Mouse (Mus musculus) MEL (cell line): ENCODE measurements at regions not wholly inside any gene's neighbourhood (a gene's known extent, or its start where the extent isn't known, plus 50 kb on each side); places are given as distances from the start of the nearest gene placed in this dataset.

Source experiments
- DNase-seq: peaks from one replicate; pipeline ENCODE4 v3.0.0; 2011; ENCODE audit warnings: low read depth, low spot score
- H3K27ac ChIP-seq: 2 replicates; pipeline ENCODE4 v1.5.1; 2012; ENCODE audit warnings: low read depth, mild to moderate bottlenecking, control low read depth, low read length, moderate library complexity; ENCODE audit not compliant: control insufficient read depth
- H3K27me3 ChIP-seq, 2 experiments: fragments of 150-350 bp in 1 of 2; sonication (generic) in 1 of 2; 2 replicates each; pipeline ENCODE4 v1.6.1; 2012; ENCODE audit warnings: low read length in 2 of 2, mild to moderate bottlenecking in 2 of 2, improper control_type of control experiment in 1 of 2, moderate library complexity in 1 of 2; ENCODE audit not compliant: insufficient read depth in 2 of 2, control insufficient read depth in 1 of 2
- H3K36me3 ChIP-seq, 2 experiments: 2 replicates each; pipeline ENCODE4 v1.6.1; 2012 to 2014; ENCODE audit warnings: low read length in 2 of 2, improper control_type of control experiment in 1 of 2, inconsistent platforms in 1 of 2, mild to moderate bottlenecking in 1 of 2; ENCODE audit not compliant: insufficient read depth in 2 of 2, control insufficient read depth in 1 of 2
- H3K4me1 ChIP-seq, 2 experiments: fragments of 150-350 bp in 1 of 2; sonication (generic) in 1 of 2; 2 replicates each; pipeline ENCODE4 v1.6.1; 2012; ENCODE audit warnings: low read length in 2 of 2, improper control_type of control experiment in 1 of 2, mild to moderate bottlenecking in 1 of 2; ENCODE audit not compliant: insufficient read depth in 2 of 2, control insufficient read depth in 1 of 2
- H3K4me3 ChIP-seq, 2 experiments: fragments of 150-350 bp in 1 of 2; sonication (generic) in 1 of 2; 2 replicates each; pipeline ENCODE4 v1.5.1; 2012; ENCODE audit warnings: low read depth in 2 of 2, low read length in 2 of 2, mild to moderate bottlenecking in 2 of 2, moderate library complexity in 2 of 2, control low read depth in 1 of 2, improper control_type of control experiment in 1 of 2; ENCODE audit not compliant: control insufficient read depth in 1 of 2, insufficient read depth in 1 of 2
- H3K79me2 ChIP-seq: 2 replicates; pipeline ENCODE4 v1.6.1; 2012; ENCODE audit warnings: mild to moderate bottlenecking, low read length, moderate library complexity; ENCODE audit not compliant: control insufficient read depth, poor library complexity, insufficient read depth
- H3K9ac ChIP-seq: 2 replicates; pipeline ENCODE4 v1.6.1; 2012; ENCODE audit warnings: low read depth, mild to moderate bottlenecking, control low read depth, low read length, moderate library complexity; ENCODE audit not compliant: control insufficient read depth, poor library complexity, severe bottlenecking
- H3K9me3 ChIP-seq: fragments of 150-350 bp; sonication (generic); replicated peaks from 2 replicates; pipeline ENCODE4 v1.6.1; 2012; ENCODE audit warnings: mild to moderate bottlenecking, low read length, improper control_type of control experiment, moderate library complexity; ENCODE audit not compliant: insufficient read depth
- BHLHE40 ChIP-seq: IDR thresholded peaks from 2 replicates; pipeline ENCODE4 v1.6.1; 2012; ENCODE audit warnings: low read depth, mild to moderate bottlenecking, inconsistent platforms, low read length, improper control_type of control experiment, borderline replicate concordance
- CHD1 ChIP-seq: IDR thresholded peaks from 2 replicates; pipeline ENCODE4 v1.6.1; 2012; ENCODE audit warnings: low read depth, mild to moderate bottlenecking, inconsistent platforms, low read length, improper control_type of control experiment
- CHD2 ChIP-seq: IDR thresholded peaks from 2 replicates; pipeline ENCODE4 v1.6.1; 2011; ENCODE audit warnings: low read length, improper control_type of control experiment
- CTCF ChIP-seq, 3 experiments: IDR thresholded peaks in 2 of 3; conservative IDR thresholded peaks in 1 of 3; 2 replicates each; pipeline ENCODE4 v1.5.1; 2011 to 2012; ENCODE audit warnings: low read length in 3 of 3, low read depth in 2 of 3, mild to moderate bottlenecking in 2 of 3, improper control_type of control experiment in 1 of 3, inconsistent platforms in 1 of 3, mixed read lengths in 1 of 3, moderate library complexity in 1 of 3; ENCODE audit not compliant: control insufficient read depth in 1 of 3, insufficient read depth in 1 of 3, poor library complexity in 1 of 3, severe bottlenecking in 1 of 3
- ELF1 ChIP-seq: IDR thresholded peaks from 2 replicates; pipeline ENCODE4 v1.6.1; 2014; ENCODE audit warnings: low read depth, mild to moderate bottlenecking, inconsistent platforms, low read length, improper control_type of control experiment, moderate library complexity
- EP300 ChIP-seq, 2 experiments: IDR thresholded peaks; 2 replicates each; pipeline ENCODE4 v1.6.1; 2011; ENCODE audit warnings: improper control_type of control experiment in 2 of 2, low read length in 2 of 2, low read depth in 1 of 2, mild to moderate bottlenecking in 1 of 2
- ETS1 ChIP-seq: IDR thresholded peaks from 2 replicates; pipeline ENCODE4 v1.6.1; 2012; ENCODE audit warnings: low read depth, mild to moderate bottlenecking, inconsistent platforms, low read length, improper control_type of control experiment, moderate library complexity
- GABPA ChIP-seq: IDR thresholded peaks from 2 replicates; pipeline ENCODE4 v1.6.1; 2012; ENCODE audit warnings: low read depth, mild to moderate bottlenecking, inconsistent platforms, low read length, improper control_type of control experiment, moderate library complexity
- GATA1 ChIP-seq: IDR thresholded peaks from 2 replicates; pipeline ENCODE4 v1.6.1; 2011; ENCODE audit warnings: low read depth, low read length, improper control_type of control experiment
- JUND ChIP-seq: IDR thresholded peaks from 2 replicates; pipeline ENCODE4 v1.6.1; 2011; ENCODE audit warnings: low read depth, mild to moderate bottlenecking, improper control_type of control experiment, low read length
- MAFK ChIP-seq: IDR thresholded peaks from 2 replicates; pipeline ENCODE4 v1.6.1; 2011; ENCODE audit warnings: low read depth, mild to moderate bottlenecking, low read length, improper control_type of control experiment, borderline replicate concordance
- MAX ChIP-seq: IDR thresholded peaks from 2 replicates; pipeline ENCODE4 v1.6.1; 2011; ENCODE audit warnings: low read length, improper control_type of control experiment
- MAZ ChIP-seq: IDR thresholded peaks from 2 replicates; pipeline ENCODE4 v1.6.1; 2012; ENCODE audit warnings: low read depth, mild to moderate bottlenecking, inconsistent platforms, low read length, improper control_type of control experiment
- MXI1 ChIP-seq: IDR thresholded peaks from 2 replicates; pipeline ENCODE4 v1.6.1; 2011; ENCODE audit warnings: mild to moderate bottlenecking, low read depth, low read length, improper control_type of control experiment
- NELFE ChIP-seq: IDR thresholded peaks from 2 replicates; pipeline ENCODE4 v1.6.1; 2011; ENCODE audit warnings: low read depth, low read length, improper control_type of control experiment
- POLR2A ChIP-seq, 2 experiments: IDR thresholded peaks; 2 replicates each; pipeline ENCODE4 v1.6.1; 2011 to 2012; ENCODE audit warnings: low read length in 2 of 2, mild to moderate bottlenecking in 2 of 2, control low read depth in 1 of 2, improper control_type of control experiment in 1 of 2, low read depth in 1 of 2, moderate library complexity in 1 of 2; ENCODE audit not compliant: control insufficient read depth in 1 of 2, insufficient read depth in 1 of 2, poor library complexity in 1 of 2
- POLR2AphosphoS2 ChIP-seq: IDR thresholded peaks from 2 replicates; pipeline ENCODE4 v1.6.1; 2011; ENCODE audit warnings: low read length, improper control_type of control experiment
- POLR2AphosphoS5 ChIP-seq: IDR thresholded peaks from 2 replicates; pipeline ENCODE4 v1.6.1; 2012; ENCODE audit warnings: low read depth, borderline replicate concordance, mild to moderate bottlenecking, inconsistent platforms, low read length, moderate library complexity, mixed read lengths
- RAD21 ChIP-seq: IDR thresholded peaks from 2 replicates; pipeline ENCODE4 v1.6.1; 2011; ENCODE audit warnings: mild to moderate bottlenecking, low read depth, low read length, improper control_type of control experiment
- RCOR1 ChIP-seq: IDR thresholded peaks from 2 replicates; pipeline ENCODE4 v1.6.1; 2012; ENCODE audit warnings: low read depth, mild to moderate bottlenecking, inconsistent platforms, low read length, improper control_type of control experiment
- SIN3A ChIP-seq: IDR thresholded peaks from 2 replicates; pipeline ENCODE4 v1.6.1; 2012; ENCODE audit warnings: low read length, improper control_type of control experiment, inconsistent platforms
- SMC3 ChIP-seq: IDR thresholded peaks from 2 replicates; pipeline ENCODE4 v1.6.1; 2011; ENCODE audit warnings: low read depth, low read length, improper control_type of control experiment
- TBP ChIP-seq: IDR thresholded peaks from 2 replicates; pipeline ENCODE4 v1.8.0; 2011; ENCODE audit warnings: low read depth, low read length, improper control_type of control experiment
- TCF12 ChIP-seq: IDR thresholded peaks from 2 replicates; pipeline ENCODE4 v1.6.1; 2014; ENCODE audit warnings: low read depth, mild to moderate bottlenecking, inconsistent platforms, low read length, improper control_type of control experiment, moderate library complexity
- USF1 ChIP-seq: IDR thresholded peaks from 2 replicates; pipeline ENCODE4 v1.6.1; 2014; ENCODE audit warnings: low read depth, mild to moderate bottlenecking, inconsistent platforms, low read length, improper control_type of control experiment, moderate library complexity
- USF2 ChIP-seq, 2 experiments: IDR thresholded peaks; 2 replicates each; pipeline ENCODE4 v1.6.1; 2011 to 2012; ENCODE audit warnings: improper control_type of control experiment in 2 of 2, low read length in 2 of 2, borderline replicate concordance in 1 of 2, inconsistent platforms in 1 of 2, low read depth in 1 of 2, mild to moderate bottlenecking in 1 of 2; ENCODE audit not compliant: insufficient read depth in 1 of 2
- ZC3H11A ChIP-seq: IDR thresholded peaks from 2 replicates; pipeline ENCODE4 v1.6.1; 2012; ENCODE audit warnings: low read depth, mild to moderate bottlenecking, inconsistent platforms, low read length, improper control_type of control experiment
- ZKSCAN1 ChIP-seq: IDR thresholded peaks from 2 replicates; pipeline ENCODE4 v1.6.1; 2012; ENCODE audit warnings: low read depth, mild to moderate bottlenecking, inconsistent platforms, low read length, improper control_type of control experiment, moderate library complexity
- ZMIZ1 ChIP-seq: IDR thresholded peaks from 2 replicates; pipeline ENCODE4 v1.6.1; 2012; ENCODE audit warnings: low read depth, mild to moderate bottlenecking, inconsistent platforms, low read length, improper control_type of control experiment, moderate library complexity
- ZNF384 ChIP-seq: IDR thresholded peaks from 2 replicates; pipeline ENCODE4 v1.6.1; 2012; ENCODE audit warnings: low read depth, mild to moderate bottlenecking, inconsistent platforms, low read length, improper control_type of control experiment

DNA sequence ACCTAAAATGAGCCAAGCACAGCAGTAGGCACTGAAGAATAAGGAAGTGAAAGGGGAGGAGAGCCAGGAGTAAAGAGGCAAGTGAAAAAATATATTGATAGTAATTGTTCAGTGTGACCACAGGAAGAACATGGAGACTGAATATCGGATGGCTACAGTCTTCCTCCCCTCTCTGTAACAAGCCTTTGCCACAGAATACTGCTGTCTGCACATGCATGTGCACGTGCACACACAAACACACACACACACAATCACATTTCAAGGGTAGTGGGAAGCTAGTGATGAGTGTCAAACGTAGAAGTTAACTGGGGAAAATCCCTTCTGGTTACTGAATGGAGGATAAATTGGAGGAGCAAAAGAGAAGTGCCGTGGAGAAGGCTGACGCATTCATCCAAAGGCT is 76.2 kb upstream of the Top1 start:
- Histone ChIP-seq H3K79me2 (no peaks in the 10 kb centered on the region), H3K4me1 (no peaks in the 10 kb centered on the region), H3K27me3 (no peaks in the 10 kb centered on the region), H3K27ac (no peak overlapping the region), H3K9ac (no peak overlapping the region), H3K9me3 (no peaks in the 10 kb centered on the region), H3K4me3 (no peak overlapping the region), H3K36me3 (no peaks in the 10 kb centered on the region)
- no peak for DNase-seq
- TF ChIP-seq POLR2A (IDR thresholded peaks at IDR 0.05; ENCODE audit: control insufficient read depth in 1 of 2, insufficient read depth in 1 of 2, low read depth in 1 of 2, low read length in 2 of 2, poor library complexity in 1 of 2) (no peak), CTCF (IDR thresholded peaks at IDR 0.05 in 2 of 3, conservative IDR thresholded peaks at IDR 0.05 in 1 of 3; ENCODE audit: control insufficient read depth in 1 of 3, insufficient read depth in 1 of 3, low read depth in 2 of 3, low read length in 3 of 3, poor library complexity in 1 of 3, severe bottlenecking in 1 of 3) (no peak), ELF1 (no peak), JUND (no peak), MAFK (no peak), BHLHE40 (no peak), ETS1 (no peak), GABPA (no peak), GATA1 (no peak), USF2 (IDR thresholded peaks at IDR 0.05; ENCODE audit: borderline replicate concordance in 1 of 2, insufficient read depth in 1 of 2, low read depth in 1 of 2, low read length in 2 of 2) (no peak), ZMIZ1 (no peak), POLR2AphosphoS5 (no peak), CHD2 (no peak), SIN3A (no peak), MAX (no peak), TCF12 (no peak), ZNF384 (no peak), EP300 (IDR thresholded peaks at IDR 0.05; ENCODE audit: low read depth in 1 of 2, low read length in 2 of 2) (no peak)

DNA sequence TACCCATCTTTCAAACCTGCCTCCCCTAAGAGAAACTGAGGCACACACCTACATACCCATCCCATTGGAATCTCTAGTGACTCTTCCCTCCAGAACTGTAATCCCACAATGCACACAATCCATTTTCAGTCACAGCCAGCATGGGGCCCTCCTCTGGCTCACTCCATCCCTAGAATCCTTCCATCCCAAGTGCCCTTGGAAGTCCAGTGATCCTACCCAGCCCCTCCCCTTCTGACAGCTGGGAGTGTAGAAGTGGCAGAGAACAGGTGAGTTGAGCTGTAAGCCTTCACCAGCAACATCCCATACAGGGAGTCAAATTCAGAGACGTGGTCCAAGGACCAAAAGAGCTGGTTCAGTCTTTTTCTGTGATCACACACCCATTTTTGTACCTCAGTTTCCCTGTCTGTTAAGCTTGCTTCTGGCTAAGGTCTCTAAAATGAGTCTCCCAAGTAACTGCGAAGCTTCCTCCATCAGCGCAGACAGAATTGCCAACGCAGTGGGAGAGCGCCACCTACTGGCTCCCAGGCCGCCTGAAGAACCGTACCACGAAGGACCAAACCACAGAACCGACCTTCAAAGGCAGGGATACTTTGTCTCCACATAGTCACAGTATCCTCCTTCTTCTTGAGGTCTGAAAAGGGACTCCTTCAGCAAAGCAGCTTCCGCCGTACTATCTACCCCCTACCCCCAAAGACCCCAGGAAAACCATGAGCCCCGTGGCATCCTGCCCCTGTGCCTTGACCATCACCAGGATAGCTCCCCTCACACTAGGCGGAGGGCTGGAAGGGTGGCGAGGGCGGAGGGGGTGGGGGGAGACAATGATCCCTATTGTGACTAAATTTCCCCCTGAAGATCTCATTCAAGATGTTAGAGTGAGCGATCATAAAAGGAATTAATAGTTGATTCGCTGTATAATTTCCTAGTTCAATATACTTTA is 67.0 kb upstream of the Top1 start:
- Histone ChIP-seq H3K9me3 (no peaks in the 10 kb centered on the region), H3K36me3 (no peaks in the 10 kb centered on the region), H3K27me3 (no peaks in the 10 kb centered on the region), H3K4me3 (no peak overlapping the region), H3K79me2 (no peaks in the 10 kb centered on the region), H3K4me1 (no peaks in the 10 kb centered on the region; a peak in 1 of 4 replicates), H3K27ac (no peak overlapping the region), H3K9ac (no peak overlapping the region)
- peak; percentile 70 for DNase-seq
- no peak for TF ChIP-seq ZKSCAN1
- TF ChIP-seq GATA1 = no peak
- TF ChIP-seq EP300 (IDR thresholded peaks at IDR 0.05; ENCODE audit: low read depth in 1 of 2, low read length in 2 of 2) = no peak
- no peak for TF ChIP-seq CHD2
- no peak for TF ChIP-seq JUND
- TF ChIP-seq POLR2AphosphoS5 = no peak
- TF ChIP-seq CHD1 = no peak
- peak; percentile 79 for TF ChIP-seq SMC3
- no peak for TF ChIP-seq NELFE
- TF ChIP-seq TBP = no peak
- no peak for TF ChIP-seq TCF12
- no peak for TF ChIP-seq POLR2AphosphoS2
- TF ChIP-seq RAD21 = peak; percentile 94
- no peak for TF ChIP-seq MXI1
- TF ChIP-seq USF1 = no peak
- peak; percentile 69 for TF ChIP-seq ZC3H11A
- no peak for TF ChIP-seq GABPA
- TF ChIP-seq MAFK = no peak
- peak; percentile 26; the same call in 1 of the 2 replicates for TF ChIP-seq MAZ
- no peak for TF ChIP-seq ZNF384
- TF ChIP-seq RCOR1 = no peak
